Mouse (Mus musculus) embryo, embryonic 9.5 days (tissue): ENCODE data around the gene Tmem17.

Experiments
- DNase-seq: peaks from one replicate; pipeline ENCODE4 v3.0.0-alpha.2; 2017; ENCODE audit errors: extremely low spot score

The Tmem17 gene

DNA sequence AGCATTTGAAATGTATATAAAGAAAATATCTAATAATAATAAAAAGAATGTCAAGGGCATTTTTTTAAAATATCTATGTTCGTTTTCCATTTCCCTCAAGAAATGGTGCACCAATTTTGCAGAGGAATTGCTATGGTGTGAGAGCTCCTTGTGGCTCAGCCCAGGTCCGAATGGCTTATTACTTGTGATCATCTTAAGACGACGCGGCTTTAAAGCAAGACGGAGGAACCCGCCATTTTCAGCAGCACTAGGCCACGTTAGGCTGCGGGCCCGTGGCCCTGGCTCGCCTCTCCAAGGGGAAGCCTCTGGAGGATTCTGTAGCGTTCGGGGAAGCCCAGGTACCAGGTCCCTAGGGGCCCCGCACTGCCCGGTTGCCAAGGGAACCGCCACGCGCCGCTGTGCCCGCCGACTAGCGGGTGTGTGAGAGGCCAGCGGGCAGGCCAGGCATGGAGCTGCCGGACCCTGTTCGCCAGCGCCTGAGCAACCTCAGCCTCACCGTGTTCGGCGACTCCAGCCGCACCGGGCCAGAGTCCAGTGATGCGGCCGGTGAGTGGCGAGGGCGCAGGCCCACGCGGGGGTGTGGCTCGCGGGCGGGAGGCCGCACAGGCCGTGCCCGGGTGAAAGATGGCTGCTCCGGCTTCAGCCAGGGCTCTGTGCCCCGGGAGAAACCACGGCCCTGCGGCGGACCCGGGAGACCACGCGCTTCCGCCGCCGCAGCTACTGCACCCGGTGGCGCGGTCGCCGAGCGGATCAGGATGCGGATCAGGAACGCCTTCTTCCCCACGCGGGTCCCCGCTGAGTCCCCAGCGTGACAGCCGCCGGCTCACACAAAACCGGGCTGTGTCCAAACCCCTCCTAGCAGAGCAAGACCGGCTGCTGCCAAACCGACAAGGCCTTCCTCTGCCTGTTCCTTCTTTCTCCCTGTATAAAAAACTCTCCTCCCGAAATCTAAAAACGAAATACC lies at the start of gene Tmem17:
TSS of gene Tmem17 (plus strand) at position 51 of the 964 bp plus-strand sequence.
- DNase-seq: peak; percentile 90

DNA sequence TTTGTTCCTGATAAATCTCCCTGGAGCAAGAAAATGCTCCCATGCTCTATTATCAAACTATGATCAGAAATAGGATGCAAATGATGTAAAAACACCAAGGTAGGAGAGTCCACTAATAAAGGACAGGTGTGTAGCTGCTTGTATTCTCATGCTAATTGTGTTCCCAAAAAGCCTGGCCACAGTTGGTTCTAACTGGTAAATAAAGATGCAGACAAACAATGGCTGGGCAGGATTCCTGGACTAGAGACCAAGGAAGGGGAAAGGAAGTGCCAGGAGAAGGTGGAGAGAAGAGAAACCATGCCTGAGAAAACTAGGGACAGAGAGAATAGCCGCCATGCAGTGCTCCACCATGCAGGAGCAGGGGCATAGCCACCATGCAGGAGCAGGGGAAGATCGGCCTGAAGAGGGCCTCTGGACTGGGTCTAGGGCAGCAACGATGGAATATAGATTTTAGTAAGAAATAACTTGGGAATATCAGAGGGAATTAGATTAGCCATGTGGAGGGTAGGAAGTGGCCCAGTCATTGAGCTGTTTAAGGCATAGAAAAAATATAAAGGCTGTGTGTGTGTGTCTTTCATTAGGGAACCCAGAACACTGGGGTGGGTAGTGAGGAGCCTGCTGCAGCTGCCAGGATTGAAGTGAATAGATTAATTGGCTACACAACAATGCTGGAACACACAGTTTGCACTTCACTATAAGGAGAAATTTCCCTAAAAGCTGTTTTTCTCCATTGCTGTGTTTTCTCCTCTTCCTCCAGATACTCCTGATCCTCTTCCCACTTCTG lies 31.9 kb upstream of the Tmem17 start:
- DNase-seq: no peak

DNA sequence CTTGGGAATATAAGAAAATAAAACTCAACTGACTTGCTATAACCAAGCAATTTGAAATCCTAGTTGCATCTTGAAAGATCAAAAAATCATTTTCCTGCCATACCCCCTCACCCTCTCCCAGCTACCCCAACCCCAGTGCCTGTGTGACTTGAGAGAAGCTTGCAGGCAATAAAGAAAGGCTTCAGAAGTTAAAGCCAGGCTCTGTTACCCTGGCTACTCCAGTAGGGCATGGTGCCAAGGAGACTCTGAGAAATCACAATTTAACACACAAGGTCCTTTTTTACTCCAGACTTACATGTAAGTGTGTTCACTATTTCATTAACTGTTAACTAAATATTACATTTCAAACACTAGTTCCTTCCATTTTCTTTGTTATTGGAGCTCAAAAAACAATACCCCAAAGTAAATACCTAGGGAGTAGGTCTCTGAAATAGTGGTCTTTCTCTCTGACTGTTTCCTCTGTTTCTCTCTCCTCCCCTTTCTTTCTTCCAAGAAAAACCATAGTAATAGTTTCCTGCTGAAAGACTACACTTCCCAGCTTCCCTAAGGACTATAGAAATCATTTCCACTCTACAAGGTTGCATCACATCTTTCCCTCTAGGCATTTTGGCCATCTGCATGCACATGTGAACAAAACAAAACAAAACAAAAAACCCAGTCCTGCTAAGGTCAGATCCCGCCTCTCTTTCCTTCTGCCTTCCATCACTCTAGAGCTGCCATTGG lies 30.1 kb upstream of the Tmem17 start:
- DNase-seq: no peak

DNA sequence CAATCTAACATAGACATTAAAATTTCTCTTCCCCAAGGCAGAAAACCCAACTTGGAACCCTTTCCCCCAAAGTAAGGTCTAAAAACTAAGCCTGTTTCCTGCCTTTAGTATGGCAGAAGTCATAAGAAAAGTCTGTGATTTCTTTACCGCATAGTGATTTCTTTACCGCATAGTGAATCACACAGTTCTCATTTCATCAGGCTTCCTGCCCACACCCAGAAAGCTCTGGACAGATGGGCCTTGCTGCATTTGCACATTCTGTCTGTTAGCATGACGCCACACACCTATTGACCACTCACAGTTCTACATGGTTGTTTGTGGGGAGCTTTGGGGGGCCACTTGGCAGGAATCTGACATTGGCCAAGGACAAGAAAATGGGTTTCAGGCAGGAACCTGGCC lies 29.5 kb upstream of the Tmem17 start:
- DNase-seq: no peak

DNA sequence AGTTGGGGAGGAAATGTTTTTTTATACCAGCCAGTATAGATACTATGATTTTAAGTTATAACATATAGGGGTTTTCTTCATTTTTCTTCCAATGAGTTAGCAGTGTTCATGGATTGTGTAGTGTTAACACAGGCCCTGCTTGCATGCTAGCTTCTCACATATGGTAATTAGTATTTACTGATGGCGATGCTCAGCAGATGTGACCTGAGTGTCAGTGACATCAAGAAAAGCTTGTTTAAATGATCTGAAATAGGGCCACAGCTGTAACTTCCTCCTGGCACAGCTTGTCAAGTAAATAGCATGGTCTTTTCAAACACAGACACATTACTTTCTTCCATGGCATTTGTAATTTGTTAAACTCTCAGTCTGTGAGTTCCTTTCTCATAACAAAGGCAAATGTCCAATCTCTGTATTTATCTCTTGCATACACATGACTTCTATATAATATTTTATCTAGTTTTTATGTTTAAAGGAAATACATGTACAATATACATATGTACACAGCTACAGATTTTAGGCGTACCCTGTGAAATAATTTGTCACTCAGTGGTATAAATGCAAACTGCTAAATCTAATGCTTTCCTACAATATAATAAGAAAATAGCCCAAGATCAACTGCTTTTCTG lies 18.1 kb upstream of the Tmem17 start:
- no peak for DNase-seq

DNA sequence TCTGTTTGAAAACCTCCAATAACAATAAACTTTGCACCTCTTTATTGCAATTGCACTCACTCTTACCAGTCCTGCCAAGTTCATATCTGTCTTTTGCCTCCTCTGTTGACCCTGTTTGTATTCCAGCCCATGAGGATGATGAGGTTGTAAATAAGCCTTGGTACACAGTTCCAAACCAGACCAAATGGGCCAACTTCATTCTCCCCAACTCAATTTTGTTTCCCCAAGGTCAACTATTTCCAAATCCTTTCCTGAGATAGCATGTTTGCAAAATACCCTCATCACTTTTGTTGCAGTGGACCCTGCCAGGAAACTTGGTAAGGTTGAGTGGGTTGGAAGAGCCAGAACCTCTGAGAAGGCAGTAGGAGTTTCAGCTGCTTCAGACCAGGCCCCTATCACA lies 16.9 kb upstream of the Tmem17 start:
- no peak for DNase-seq

DNA sequence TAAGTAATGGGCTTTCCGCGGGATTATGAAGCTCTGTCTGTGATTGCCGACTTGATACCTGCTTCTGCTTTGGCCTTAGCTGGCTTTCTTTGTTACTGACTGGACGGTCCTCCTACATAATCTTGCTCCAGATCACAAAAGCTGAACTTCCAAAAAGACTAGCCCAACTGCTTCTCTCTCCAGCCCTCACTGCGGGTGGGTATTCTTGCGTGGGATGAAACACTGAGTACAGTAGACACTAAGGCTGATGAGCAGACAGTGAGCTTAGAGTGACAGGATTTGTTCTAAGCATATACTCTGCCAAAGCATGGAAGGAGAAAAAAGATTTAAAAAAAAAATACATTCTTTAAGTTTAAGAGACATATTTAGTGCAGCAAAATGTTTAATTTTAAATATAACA lies 12.5 kb upstream of the Tmem17 start:
- no peak for DNase-seq

DNA sequence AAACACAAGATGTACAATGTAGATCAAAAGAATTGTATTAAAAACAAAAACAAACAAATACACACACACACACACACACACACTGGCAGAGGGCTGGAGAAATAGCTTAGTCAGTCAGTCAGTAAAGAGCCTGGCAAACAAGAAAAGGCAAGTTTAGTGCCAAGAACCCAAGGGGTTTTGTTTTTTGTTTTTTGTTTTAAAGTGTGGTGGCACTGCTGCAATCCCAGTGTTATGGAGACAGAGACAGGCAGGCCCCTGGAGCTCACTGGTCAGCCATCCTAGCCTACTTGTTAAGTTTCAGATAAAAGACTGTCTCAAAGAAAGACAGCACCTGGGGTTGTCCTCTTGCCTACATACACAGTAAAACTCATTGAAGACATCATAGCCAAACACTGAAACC lies 12.0 kb upstream of the Tmem17 start:
- no peak for DNase-seq

DNA sequence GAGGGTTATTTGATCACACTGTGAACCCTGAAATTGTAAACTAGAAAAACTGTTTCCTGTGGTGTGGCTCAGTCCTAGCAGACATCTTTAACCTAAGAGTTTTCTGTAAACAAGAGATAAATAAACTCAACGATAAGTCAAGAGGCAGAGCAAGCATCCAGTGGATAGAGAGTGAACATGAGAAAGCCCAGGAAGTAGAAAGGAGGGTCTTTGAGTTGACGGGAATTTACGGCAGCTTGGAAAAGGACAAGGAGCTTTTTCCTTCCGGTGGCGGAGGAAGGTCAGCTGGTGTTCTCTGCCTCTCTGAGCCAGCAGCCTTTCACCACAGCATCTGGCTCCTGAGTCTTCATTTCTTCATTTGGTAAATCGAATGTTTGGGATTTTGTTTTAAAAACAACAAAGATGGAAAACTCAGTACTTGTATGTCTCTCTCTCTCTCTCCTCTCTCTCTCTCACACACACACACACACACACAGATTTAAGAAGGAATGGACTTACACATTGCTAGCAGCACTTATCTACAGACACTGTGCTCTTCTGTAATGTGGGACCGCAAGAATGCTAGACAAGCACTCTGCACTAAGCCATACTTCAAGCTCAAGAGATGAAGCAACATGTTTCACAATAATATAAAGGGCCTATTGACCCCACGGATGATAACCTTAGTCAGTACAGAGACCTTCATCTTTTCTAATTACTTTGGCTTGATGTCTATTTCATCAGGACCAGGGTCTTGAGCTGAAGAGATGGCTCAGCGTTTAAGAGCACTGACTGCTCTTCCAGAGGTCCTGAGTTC lies 10.9 kb upstream of the Tmem17 start:
- DNase-seq: no peak

DNA sequence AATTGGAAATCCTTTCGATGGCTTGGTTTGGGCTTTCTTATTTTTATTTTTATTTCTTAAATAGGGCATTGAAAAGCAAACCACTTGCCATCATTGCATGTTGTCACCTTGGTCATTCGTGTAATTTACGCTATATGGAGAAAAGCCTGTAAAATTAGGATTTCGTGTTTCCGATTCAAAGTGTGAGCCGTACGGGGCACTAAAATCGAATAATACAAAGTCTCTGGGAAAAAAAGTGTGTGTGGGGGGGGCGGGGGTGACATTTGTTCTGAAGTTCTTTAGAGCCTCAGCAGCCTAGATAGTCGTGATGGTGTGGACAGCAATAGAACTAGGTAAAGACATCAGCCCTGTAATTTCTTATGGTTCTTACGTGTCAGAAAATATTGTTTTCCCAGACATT lies 1.2 kb downstream of the Tmem17 start:
- DNase-seq: no peak

DNA sequence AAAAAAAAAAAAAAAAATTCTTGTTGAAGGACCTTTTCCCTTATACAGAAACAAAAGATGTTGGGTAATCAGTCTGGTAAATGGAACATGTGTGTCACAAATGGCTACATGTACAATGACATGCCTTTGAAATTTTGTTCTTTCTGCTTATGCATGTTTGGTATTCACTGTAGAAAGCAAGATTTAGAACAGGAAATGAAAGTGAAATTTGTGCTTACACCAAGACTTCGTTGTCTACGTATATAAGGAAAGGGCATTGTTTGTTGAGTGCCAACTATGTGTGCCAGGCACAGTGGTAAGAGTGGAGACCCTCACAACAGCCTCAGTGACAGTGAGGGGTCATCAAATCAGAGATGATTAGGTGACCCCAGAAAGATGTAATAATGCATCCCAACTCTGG lies 3.2 kb downstream of the Tmem17 start:
- DNase-seq: no peak

DNA sequence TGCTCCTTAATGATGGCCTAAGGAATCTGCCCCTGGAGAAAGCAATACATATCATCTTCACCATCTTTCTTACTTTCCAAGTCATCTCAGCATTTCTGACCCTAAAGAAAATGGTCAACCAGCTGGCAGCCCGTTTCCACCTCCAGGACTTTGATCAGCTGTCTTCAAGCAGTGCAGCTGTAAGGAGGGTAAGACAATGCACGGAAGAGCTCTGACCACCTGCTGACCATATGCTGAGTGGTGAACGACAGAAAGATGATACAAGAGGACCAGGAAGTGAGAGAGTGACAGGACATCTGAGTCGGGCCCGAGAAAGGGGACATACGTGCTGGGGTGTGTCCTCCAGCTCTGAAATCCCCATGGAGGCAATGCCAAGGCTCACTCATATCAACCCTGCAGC lies 6.6 kb downstream of the Tmem17 start:
- no peak for DNase-seq

DNA sequence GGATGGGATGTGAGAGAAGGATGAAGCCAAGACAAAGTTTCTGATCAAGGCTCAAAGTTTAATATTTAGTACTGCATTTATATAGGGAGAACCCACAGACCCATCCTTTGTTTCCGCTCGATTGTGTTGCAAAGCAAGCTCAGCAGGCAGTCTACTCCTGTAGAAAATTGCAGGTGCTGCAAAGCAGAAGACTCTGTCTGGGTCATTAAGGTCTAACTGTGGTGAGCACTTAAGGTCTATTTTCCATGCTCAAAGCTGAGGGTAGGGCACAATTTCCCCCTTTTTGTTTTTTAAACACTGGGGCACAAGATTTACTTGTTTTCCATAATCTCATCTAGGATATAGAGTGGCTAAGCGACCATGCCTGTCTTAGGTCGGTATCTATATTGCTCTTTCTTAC lies 8.4 kb downstream of the Tmem17 start:
- no peak for DNase-seq

DNA sequence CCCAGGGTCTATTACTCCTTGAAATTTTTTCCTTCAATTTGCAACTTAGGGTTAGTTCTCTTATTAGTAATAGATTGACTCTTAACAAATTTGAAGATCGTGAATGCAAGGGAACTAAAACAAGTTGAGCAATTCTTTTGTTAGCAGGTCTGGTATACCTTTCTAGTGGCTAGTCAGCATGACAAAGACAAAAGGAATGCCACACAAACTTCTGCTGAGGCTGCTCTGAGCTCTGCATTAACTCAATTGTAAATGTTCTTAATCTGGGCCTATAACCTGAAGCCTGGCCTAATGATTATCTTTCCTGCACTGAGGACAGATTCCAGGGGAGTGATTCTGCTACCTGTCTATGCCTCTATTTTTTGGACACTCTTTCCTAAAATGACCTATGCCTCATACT lies 12.7 kb downstream of the Tmem17 start:
- no peak for DNase-seq

DNA sequence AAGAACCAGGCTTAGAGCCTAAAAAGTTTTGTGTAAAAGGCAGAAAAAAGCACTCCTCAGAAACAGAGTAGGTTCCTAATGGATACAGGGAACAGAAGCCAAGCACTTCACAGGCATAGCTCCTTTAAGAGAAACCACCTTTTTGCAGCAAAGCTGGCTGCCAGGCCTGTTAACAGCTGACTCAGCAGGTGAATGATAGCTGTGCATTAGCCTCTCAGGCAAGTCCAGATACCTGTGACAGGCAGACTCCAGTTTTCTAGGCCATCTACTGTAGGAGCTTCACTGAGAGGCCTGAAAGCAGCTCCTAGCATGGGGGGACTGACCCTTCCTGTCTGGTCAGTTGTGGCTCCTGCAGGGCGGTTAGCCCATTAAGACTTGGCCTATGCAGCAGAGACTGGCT lies 28.7 kb downstream of the Tmem17 start:
- DNase-seq: no peak

DNA sequence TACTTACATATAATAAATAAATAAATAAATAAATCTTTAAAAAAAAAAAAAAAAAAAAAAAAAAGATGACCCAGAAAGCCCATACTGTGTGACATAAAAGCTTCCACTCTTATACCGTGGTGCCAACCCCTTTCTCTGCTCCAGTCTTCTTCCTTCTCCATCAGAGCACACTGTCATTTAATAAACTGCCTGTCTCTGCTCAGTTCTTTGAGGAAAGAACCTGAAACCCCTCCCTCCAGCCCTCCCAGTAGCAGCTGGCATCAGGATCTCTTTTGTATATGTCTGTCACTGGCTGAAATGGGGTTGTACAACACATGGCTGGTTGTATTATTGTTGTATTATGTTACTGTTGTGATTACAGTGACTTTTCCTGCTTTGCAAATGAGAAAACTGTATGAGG lies 48.2 kb downstream of the Tmem17 start:
- no peak for DNase-seq

DNA sequence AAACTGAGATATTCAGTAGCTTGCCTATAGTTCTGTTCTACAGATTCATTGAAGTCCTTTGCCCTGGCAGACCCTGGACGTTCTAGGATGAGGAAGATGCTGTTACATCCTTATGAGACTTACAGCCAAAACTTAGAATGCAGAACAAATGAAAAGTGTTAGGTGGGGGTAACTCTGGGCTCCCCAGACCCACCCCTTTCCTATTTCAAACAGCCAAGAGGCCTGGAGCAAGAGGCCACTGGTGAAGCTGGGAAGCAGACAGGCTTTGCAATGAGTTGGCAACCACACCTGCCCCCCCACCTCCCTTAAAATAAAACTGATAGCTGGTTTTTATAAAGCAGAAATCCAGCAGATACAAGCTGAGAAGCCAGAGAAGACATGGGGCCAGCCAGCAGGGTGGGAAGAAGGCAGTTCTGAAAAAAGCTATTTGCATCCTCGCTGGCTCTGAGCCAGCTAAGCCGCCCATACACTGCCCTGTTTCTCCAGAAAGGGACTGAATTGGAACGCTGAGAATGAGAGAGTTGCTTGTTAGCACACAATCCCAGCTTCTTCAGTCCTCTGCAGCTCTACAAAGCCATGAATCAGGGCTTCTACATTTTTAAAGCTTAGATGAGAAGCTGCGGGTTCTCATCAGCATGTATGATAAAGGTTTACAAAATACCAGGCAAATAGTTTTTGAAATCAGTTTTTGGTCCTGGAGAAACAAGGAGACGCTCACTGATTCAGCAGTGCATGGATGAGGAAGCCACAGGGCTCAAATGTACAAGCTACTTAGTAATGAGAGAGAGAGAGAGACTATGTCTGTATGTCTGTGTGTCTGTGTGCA lies 48.8 kb downstream of the Tmem17 start:
- no peak for DNase-seq

DNA sequence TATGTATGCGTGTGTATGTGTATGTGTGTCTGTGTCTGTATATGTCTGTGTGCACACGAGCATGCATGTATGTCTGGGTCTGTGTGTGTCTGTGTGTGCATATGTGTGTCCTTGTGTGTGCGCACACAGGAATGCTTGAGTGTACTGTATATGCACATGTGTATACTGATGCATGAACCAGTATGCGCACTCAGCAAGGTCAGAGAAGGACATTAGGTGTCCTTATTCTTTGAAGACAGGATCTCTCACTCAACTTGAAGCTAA lies 49.4 kb downstream of the Tmem17 start:
- DNase-seq: no peak

DNA sequence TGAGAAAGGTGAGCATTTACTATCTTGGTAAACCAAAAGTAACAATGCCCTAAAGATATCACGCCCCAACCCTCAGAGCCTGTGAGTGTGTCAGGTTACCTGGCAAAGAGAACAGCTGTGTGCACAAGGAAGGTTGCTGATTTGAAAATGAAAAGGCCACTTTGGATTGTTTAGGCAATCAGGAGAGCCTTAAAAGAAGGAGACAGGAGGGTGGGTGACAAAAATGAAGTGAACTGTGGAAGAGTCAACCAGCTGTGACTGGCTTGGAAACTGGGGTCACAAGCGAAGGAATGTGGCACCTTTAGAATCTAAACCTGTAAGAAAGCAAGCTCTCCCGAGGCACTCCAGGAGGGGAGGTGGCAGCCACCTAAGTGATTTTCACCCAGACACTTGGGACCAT lies 51.8 kb downstream of the Tmem17 start:
- no peak for DNase-seq

DNA sequence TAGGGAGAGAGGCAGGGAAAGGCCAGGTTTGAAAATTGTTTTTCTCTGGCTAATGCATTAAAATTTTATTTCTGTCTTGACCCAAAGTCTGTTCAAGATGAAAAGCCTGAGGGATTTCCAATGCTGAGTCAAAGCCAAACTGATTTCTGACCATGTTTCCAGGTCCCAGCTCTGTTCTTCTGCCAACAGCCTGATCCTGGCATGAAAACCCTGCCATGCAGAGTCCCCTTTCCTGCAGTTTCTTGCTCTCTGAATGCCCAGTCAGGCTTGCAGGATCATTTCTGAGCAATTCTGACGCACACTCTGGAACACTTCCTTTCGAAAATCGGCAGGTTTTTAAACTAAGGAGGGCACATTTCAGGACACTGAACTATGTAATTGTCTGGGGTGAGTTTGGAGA lies 52.8 kb downstream of the Tmem17 start:
- no peak for DNase-seq
